Mouse (Mus musculus) left cerebral cortex, postnatal 4 days (tissue): ENCODE results near the gene Gm21028. TPM values are rescaled to one million over a fixed set of nuclear protein-coding genes. Genes with fewer than 3 reads are reported as not detected.
"Not testable (repeated sequence)": the region's sequence is repeated elsewhere in the genome, so short reads cannot be mapped to it uniquely, and the experiment has no call there.

Experiments used
- DNase-seq: peaks from one replicate; pipeline ENCODE4 v3.0.0-alpha.2; 2022
- intact Hi-C: fragments of 180-260 bp; cut with DNase I; formaldehyde crosslinking; loops from one replicate; pipeline ENCODE4 v1.15.1; 2025
- microRNA-seq: library from miRNA; unstranded; fragments of <30 nt; microRNA quantifications from one replicate; pipeline ENCODE4 v1.2.0, GENCODE M21; 2022
- total RNA-seq, 2 experiments: library from RNA; stranded (reverse); gene quantifications; 2 replicates each; pipeline ENCODE4 v1.2.3; 2021

Gm21028 gene
- not detected for total RNA-seq

DNA sequence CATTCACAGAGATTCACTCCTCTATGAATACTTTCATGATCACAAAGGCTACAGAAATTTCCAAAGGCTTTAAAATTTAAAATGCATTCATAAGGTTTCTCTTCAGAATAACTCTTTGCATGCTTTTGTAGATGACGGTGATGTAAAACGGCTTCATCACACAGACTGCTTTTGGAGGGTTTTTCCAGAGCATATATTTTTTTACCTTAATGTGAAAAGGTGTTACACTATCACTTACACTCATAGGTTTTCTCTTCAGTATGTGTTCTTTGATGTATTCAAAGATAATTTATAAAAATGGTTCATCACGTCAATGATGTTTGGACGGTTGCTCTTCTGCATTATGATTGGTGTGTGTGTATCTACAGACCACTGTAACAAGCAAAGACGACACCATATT is at the start of gene Gm21028:
Gene Gm21028, minus strand, starts transcription at position 101 of the 400 bp plus-strand sequence.
- no peak for DNase-seq

GRCm38 (mm10) chr7:42595666-42596065 is 17.3 kb upstream of the Gm21028 start:
- DNase-seq, intact Hi-C loops: not testable (repeated sequence)

More for the DNA sequence above, at the start of gene Gm21028:
- intact Hi-C loops, result no loop called here

- intact Hi-C loops, DNase-seq: not testable (repeated sequence)
Measured at GRCm38 (mm10) chr7:42592413-42592812, 14.0 kb upstream of the Gm21028 start, which contains the start of gene Zfp977. TSS of gene Zfp977 (minus strand) at chr7:42592547.

- not testable (repeated sequence) for DNase-seq
Measured at GRCm38 (mm10) chr7:42591311-42591710, 12.9 kb upstream of the Gm21028 start.

DNA sequence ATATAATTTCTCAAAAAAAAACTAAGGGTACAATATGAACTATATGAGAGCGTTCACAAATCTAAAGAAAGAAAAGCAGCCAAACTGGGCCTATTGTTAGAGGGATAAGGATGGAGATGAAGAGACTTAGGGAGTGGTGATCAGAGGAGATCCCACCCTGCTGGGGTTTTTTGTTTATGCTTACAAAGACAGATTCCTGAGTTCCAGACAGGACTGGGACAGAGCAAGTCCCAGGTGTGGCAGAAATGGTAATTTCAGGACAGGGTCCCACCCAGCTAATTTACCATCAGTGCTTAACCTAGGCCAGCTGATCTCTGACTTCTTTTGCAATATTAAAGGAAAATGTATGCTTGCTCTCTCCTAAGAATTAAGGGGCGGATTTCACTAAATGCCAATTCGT is 26.6 kb downstream of the Gm21028 start:
- no peak for DNase-seq
- intact Hi-C loops, result no loop called here

More at GRCm38 (mm10) chr7:42591311-42591710, 12.9 kb upstream of the Gm21028 start:
- intact Hi-C loops, result not testable (repeated sequence)

Small RNA genes lying within 50 kb of the gene (microRNA-seq; reads per million reads assigned to microRNA genes)
- gene Gm24938, result not detected

Other genes starting within 250 kb of the Gm21028 start
- not detected for gene 4933421I07Rik, start 130.5 kb downstream of the Gm21028 start, total RNA-seq
- gene Zfp141, start 72.8 kb downstream of the Gm21028 start, total RNA-seq, result 10 to 100 TPM; 23.6 to 23.9 TPM
- gene Zfp977, start 14.0 kb upstream of the Gm21028 start, total RNA-seq, result 1 to 10 TPM; 3.0 to 4.5 TPM
- gene Zfp976, start 64.0 kb upstream of the Gm21028 start, total RNA-seq, result 1 to 10 TPM; 4.7 to 5.2 TPM
- 1 to 10 TPM; 8.7 to 8.9 TPM for gene Zfp975, start 114.2 kb upstream of the Gm21028 start, total RNA-seq
- not detected for gene Gm17067, start 148.4 kb upstream of the Gm21028 start, total RNA-seq
- not detected for gene Vmn2r62, start 214.9 kb upstream of the Gm21028 start, total RNA-seq